Mouse (Mus musculus) bone marrow macrophage, adult 2 months (primary cell): ENCODE measurements around the gene Cacna1b. TPM values are rescaled to one million over a fixed set of nuclear protein-coding genes. Genes with fewer than 3 reads are reported as not detected.

ENCODE experiments used
- H3K27ac ChIP-seq: 2 replicates; pipeline ENCODE4 v1.5.1; 2012; ENCODE audit warnings: low read depth, low read length; ENCODE audit not compliant: insufficient read depth
- H3K4me1 ChIP-seq: 2 replicates; pipeline ENCODE4 v1.6.1; 2012; ENCODE audit warnings: low read length; ENCODE audit not compliant: control insufficient read depth, insufficient read depth
- H3K4me3 ChIP-seq: 2 replicates; pipeline ENCODE4 v1.5.1; 2012; ENCODE audit warnings: mild to moderate bottlenecking, low read length, moderate library complexity; ENCODE audit not compliant: insufficient read depth
- CTCF ChIP-seq: IDR thresholded peaks from 2 replicates; pipeline ENCODE4 v1.5.1; 2012; ENCODE audit warnings: low read depth, mild to moderate bottlenecking, low read length, moderate library complexity
- POLR2A ChIP-seq: IDR thresholded peaks from 2 replicates; pipeline ENCODE4 v1.6.1; 2012; ENCODE audit warnings: mild to moderate bottlenecking, low read depth, low read length, borderline replicate concordance
- polyA plus RNA-seq: library from polyadenylated mRNA; stranded (reverse); fragments of >200 nt; gene quantifications from 2 replicates; pipeline ENCODE4 v1.2.4, GENCODE M21; 2012; ENCODE audit not compliant: missing spikeins, insufficient read depth, insufficient read length

The Cacna1b gene
- polyA plus RNA-seq, 1 experiment = 0.52 TPM

DNA sequence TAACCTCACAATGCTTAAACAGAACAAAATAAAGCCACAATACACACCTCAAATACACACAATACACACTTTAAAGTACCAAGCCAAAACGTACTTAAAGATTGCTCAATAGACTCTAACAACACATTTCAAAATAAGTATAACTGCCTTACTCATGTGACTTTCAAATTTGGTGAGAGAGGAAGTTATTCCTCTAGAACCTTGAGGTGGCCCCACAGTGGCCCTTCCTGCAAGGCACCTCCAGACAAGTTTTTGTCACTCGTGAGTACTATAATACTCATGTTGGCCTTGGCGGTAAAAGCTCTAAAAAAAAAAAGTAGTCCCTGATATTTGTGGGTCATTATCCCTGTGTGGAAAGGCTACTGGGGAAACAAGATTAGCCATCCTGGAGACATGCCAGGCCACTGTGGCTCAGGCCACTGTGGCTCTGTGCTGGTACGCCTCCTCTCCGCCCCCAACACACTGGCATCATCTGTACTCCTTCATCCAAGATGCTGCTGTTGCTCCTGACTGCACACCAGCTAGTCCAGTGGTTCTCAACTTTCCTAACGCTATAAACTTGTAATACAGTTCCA, 88.4 kb downstream of the Cacna1b start:
- Histone ChIP-seq H3K27ac (peak overlapping the region; percentile 22), H3K4me3 (no peak overlapping the region), H3K4me1 (peaks cover 7% of the 10 kb centered on the region)
- TF ChIP-seq CTCF = no peak
- TF ChIP-seq POLR2A = no peak

DNA sequence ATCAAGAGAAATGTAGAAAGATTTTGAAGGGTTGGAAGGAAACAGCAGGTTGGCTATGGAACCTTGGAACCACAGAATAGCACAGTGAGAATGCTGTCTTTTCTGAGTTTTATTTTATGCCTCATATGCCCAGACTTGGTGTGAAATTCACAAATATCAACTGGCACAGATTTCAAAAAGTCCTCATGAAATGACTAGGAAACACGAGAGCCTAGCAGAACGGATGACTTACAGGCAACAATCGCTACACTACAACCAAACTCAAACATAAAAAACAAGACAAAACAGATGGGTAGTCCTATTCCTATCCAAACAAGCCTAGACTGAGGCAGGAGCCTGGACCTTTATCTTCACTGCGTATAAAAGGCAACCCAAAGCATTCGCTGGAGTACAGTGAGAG, 94.4 kb downstream of the Cacna1b start:
- Histone ChIP-seq H3K4me1 (no peaks in the 10 kb centered on the region), H3K27ac (no peak overlapping the region), H3K4me3 (no peak overlapping the region)
- TF ChIP-seq CTCF = no peak
- no peak for TF ChIP-seq POLR2A

DNA sequence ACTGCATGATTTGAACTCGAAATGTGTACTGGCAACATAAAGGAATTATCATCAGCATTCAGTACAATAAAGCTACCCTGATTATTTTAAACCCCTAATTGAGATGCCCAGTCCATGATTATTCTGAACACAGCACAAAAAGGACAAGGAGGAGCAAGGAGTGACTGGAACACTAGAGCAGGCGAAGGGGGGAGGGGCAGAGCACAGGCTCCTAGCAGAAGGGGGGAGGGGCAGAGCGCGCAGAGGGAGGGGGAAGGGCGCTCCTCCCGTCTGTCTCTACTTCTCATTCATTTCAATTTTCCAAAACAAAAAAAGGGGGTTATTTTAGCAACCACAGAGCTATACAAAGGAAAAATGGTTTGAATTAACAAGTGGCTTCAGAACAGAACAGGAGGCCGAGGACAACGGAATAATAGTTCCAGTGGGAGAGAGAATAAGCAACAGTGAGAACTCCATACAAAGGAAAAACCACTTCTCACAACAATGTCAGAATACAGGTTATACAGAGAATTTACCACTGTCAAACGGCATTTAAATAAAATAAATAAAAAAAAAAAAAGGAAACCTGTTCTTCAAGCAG, 98.2 kb downstream of the Cacna1b start:
- Histone ChIP-seq H3K4me3 (no peak overlapping the region), H3K4me1 (no peaks in the 10 kb centered on the region), H3K27ac (no peak overlapping the region)
- no peak for TF ChIP-seq POLR2A
- TF ChIP-seq CTCF = no peak

DNA sequence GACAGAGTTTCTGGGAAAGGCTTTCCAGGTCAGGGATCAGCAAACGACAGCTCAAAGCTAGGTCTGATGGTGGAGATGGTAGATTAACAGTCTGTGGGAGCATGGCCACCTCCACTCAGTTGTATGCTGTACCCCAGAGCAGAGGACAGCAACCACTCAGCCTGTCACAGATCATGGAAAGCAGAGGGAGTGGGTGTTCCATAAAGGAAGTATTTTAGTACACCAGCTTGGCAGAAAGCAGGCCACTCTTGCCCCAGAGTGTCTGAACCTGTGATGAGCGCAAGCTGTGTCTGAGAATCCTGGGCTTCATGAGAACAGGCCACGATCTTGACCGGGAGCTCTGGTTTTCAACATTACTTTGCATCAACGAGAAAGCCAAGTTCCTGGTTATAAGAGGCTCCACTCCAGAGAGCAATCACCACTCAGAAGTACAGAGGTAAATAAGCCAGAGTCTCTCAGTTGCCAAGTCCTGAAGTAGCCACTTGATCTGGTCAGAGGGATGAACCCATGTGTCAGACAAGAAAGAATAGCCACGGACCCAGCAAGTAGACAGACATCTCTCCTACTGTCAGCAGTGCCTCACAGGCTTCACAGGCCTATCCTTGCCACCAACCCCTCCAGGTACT, 103.7 kb downstream of the Cacna1b start:
- TF ChIP-seq POLR2A (no peak), CTCF (no peak)
- peaks cover 18% of the 10 kb centered on the region for H3K4me1 ChIP-seq

DNA sequence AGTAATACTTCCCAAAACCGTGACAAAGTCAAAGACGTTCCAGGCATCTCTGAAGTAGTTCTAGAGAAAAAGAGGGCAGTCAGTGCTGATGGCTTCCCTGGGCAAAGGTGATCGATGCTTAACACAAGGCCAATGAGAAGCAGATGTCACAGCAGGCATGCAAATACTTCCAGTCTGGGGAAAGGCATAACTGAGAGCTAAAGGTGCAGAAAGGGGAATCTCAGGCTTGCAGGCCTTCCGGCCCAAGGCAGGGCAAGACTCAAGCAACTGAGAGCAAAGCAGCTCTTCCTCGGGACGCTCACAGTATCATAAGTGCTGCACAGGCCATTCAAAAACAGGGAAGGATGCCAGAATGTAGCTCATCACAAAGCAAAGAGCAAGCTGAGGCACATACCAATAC, 114.4 kb downstream of the Cacna1b start:
- Histone ChIP-seq H3K4me3 (no peak overlapping the region), H3K4me1 (peaks cover 10% of the 10 kb centered on the region), H3K27ac (no peak overlapping the region)
- TF ChIP-seq CTCF (no peak), POLR2A (no peak)

More for the DNA sequence above, 103.7 kb downstream of the Cacna1b start:
- Histone ChIP-seq H3K4me3 (no peak overlapping the region), H3K27ac (no peak overlapping the region)

DNA sequence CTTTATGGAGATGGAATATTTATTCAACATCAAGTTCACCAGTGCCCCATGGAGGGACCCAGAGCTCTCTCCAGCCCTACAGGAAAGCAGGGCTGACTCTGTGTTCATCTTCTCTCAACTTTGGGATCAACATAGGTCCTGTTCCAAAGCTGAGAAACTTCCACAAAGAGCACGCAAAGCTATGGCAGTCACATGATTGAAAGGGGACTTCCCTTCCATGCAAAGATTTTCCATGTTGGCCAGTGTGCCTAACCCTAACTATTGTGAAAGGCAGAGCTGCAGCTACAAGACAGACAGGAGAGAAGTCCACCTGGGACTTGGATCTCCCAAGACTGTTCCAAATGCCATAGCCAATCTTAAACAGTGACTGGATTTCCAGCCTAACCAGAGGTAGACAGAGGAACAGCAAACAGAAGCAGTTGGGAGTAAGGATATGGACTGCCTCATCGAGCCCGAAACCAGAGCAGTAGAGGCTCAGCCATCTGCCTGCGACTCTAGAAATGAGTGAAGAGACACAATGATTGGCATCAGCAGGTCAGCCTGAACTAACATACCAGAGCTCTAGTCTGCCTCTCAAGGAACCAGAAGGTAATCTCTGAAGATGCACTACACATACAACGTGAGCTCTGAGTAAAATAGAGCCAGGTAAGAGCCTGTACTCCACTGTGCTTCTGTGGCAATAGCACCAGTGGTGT, 116.4 kb downstream of the Cacna1b start:
- no peak overlapping the region for H3K27ac ChIP-seq
- no peak overlapping the region for H3K4me3 ChIP-seq
- H3K4me1 ChIP-seq = peaks cover 10% of the 10 kb centered on the region
- TF ChIP-seq POLR2A (no peak), CTCF (no peak)

DNA sequence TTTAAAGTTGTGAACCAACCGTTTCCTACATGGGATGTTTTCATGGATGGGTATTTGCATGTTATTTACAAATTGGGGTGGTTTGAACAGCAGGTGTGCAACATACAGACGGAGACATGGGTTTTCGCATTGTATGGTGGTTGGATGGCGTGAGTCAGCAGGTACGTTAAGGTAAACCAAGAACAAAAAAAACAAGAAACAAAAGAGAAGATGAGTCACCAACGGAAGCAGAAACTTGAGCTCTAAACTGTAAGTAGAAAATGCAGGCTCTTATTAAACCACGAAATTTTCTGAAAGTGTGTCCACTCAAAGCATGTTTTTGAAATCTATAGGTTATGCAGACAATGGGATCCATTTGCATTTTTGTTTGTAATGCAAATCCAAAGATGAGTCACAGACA, 120.1 kb downstream of the Cacna1b start:
- no peak overlapping the region for H3K4me3 ChIP-seq
- peaks cover 10% of the 10 kb centered on the region for H3K4me1 ChIP-seq
- TF ChIP-seq POLR2A (no peak), CTCF (no peak)
- no peak overlapping the region for H3K27ac ChIP-seq

DNA sequence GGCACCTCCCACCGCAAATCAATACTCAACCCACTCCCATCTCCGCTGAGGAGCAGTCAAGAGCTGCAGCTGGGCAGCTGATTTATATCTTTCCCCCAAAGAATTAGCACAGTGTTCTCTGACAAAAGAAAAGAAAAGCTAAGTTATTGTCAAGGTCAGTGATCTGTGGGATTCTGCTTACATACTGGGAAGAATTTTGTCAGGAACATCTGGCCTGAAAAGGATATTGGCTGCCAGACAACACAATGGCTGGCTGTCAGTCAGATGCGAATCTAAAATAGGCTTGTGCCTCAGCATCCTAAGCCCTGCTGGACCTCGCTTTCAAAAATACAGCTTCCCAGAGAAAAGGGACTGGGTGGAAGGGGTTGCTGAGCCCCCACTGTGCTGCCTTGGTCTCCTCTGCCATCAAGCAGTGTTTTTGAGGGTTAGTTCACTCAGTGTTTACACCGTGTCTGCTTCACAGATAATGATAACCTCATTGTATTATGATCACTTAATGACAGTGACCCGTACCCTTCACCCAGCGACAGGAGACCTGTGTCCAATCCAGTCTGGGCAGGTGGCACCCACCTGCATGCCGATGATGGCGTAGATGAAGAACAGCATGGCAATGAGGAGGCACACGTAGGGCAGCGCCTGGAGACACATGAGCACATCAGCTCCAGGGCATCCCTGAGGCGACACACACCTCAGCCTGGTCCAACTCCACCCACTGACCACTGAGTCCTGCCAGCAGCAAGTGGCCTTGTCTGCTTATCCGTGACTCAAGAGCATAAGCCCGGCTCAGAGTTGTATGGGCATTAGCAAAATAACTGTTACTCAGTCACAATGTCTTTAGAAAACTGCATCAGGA, 124.6 kb downstream of the Cacna1b start:
- Histone ChIP-seq H3K4me1 (no peaks in the 10 kb centered on the region), H3K4me3 (no peak overlapping the region), H3K27ac (no peak overlapping the region)
- TF ChIP-seq POLR2A (no peak), CTCF (no peak)

DNA sequence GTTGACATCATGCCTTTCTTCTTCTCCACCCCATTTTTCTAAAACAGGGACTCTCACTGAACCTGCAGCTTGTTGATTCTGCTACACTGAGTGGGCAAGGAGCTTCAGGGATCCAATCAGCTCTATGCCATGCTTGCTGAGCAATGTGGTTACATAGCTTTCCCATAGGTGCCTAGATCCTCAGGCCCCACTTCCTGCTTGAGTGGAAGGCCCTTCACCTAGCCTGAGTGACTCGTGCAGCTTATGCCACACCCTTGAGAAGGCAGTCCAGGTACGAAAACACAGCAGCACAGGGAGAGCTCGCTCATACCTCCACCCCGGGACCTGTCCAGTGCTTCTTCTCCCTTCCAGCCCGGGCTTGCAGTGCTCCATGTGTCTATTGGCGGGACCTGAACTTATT, 129.3 kb downstream of the Cacna1b start:
- no peak overlapping the region for H3K4me3 ChIP-seq

DNA sequence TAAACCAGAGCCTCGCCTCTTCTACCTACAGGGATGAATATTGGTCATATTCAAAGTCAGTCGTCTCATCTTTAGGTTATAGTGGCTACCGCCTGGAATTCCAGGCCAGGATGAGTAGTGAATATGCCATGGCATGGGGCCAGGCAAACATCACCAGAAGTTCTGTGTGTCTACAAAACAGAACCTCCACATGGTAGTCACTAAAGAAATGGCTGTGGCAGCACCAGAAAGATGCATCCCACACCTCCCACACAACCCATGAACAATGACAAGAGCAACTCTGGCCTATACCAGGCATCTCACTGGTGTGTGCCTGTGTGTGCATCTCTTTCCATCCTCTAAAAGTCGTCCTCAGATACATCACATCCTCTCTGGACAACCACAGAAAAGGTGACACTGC, 145.8 kb downstream of the Cacna1b start:
- TF ChIP-seq CTCF (no peak), POLR2A (no peak)

More for the DNA sequence above, 129.3 kb downstream of the Cacna1b start:
- no peak overlapping the region for H3K27ac ChIP-seq
- H3K4me1 ChIP-seq = peaks cover 4% of the 10 kb centered on the region
- no peak for TF ChIP-seq POLR2A
- no peak for TF ChIP-seq CTCF

More for the DNA sequence above, 145.8 kb downstream of the Cacna1b start:
- Histone ChIP-seq H3K4me3 (no peak overlapping the region), H3K27ac (no peak overlapping the region), H3K4me1 (no peaks in the 10 kb centered on the region)
